Mouse (Mus musculus) testis, adult 2 months (tissue): Measurements from ENCODE around the gene Phactr2.

Source experiments
- CTCF ChIP-seq: fragments of 200-500 bp; IDR thresholded peaks from 2 replicates; pipeline ENCODE4 v1.5.1; 2012; ENCODE audit warnings: low read depth, mild to moderate bottlenecking, inconsistent platforms, low read length, moderate library complexity; ENCODE audit not compliant: control insufficient read depth, insufficient read depth, insufficient replicate concordance
- POLR2A ChIP-seq: fragments of 200-500 bp; IDR thresholded peaks from 2 replicates; pipeline ENCODE4 v1.6.1; 2012; ENCODE audit warnings: low read depth, mild to moderate bottlenecking, inconsistent platforms, low read length, moderate library complexity; ENCODE audit not compliant: control insufficient read depth

- TF ChIP-seq POLR2A = no peak
- TF ChIP-seq CTCF = no peak
Observed at GRCm38 (mm10) chr10:13340583-13340982, 133.6 kb downstream of the Phactr2 start.
